ENCODE assay signal across 28 mouse cellular contexts in genomic region chr5:121326079-121326805, GRCm38 (mm10). TPM values are rescaled to one million over a fixed set of nuclear protein-coding genes. Genes with fewer than 3 reads are reported as not detected.
DNase-seq lines count a peak whose midpoint lies in the region; ATAC-seq and TF ChIP-seq lines count a peak whose summit lies in the region.
"Had no signal": no experiment of that assay in that cellular context is flagged by ENCODE, and none has a peak within 500 bp of the region (broad histone marks: within the 10 kb centered on the region; RNA-seq: fewer than 3 reads in every experiment).

No protein-coding gene starts in this region.

- no peaks in the 10 kb centered on the region for H3K27me3 ChIP-seq in neural tube, embryonic 11.5 days (ENCODE audit: control insufficient read depth, insufficient read depth, low read length)
- H3K27me3 ChIP-seq: CH12.LX; embryonic facial prominence, embryonic 12.5 days; heart, embryonic 13.5 days; limb, embryonic 15.5 days; liver, embryonic 13.5 days; neural tube, embryonic 12.5 days had no signal

- peak; percentile 44 for DNase-seq in embryo, embryonic 10 days (ENCODE audit: low spot score)
- DNase-seq in embryo, embryonic 9.5 days (ENCODE audit: extremely low spot score) = no peak
- DNase-seq in neural tube, embryonic 11.5 days (ENCODE audit: low spot score) = peak; percentile 27
- DNase-seq in neural tube, embryonic 10.5 days (ENCODE audit: extremely low spot score, low spot score) = no peak
- peak; percentile 9 for DNase-seq in embryo, embryonic 11 days
- no peak for DNase-seq in layer of hippocampus, adult 2 months (ENCODE audit: low spot score in 2 of 2)
- no peak for DNase-seq in cerebellum, adult 18-20 months
- no peak for DNase-seq in thymus, postnatal 25 days
- DNase-seq: adrenal gland, postnatal 25 days; cerebellum, adult 9-11 months; heart, postnatal 10 days; kidney, adult 9 months; kidney, postnatal 10 days; layer of hippocampus, adult 9-11 months; liver, embryonic 13.5 days; lung, adult 18-20 months; lung, postnatal 4 days; midbrain, embryonic 14.5 days had no signal

- H3K9me3 ChIP-seq in neural tube, embryonic 11.5 days (ENCODE audit: control insufficient read depth, low read length) = no peaks in the 10 kb centered on the region
- H3K9me3 ChIP-seq: embryonic facial prominence, embryonic 12.5 days; G1E; heart, embryonic 13.5 days; limb, embryonic 10.5 days; limb, embryonic 15.5 days; liver, embryonic 13.5 days; neural tube, embryonic 12.5 days had no signal

- H3K36me3 ChIP-seq in neural tube, embryonic 11.5 days (ENCODE audit: control insufficient read depth, insufficient read depth, low read length) = peaks cover 15% of the 10 kb centered on the region

- H3K4me3 ChIP-seq in neural tube, embryonic 11.5 days (ENCODE audit: low read depth, low read length) = no peak overlapping the region
- no peak overlapping the region for H3K4me3 ChIP-seq in layer of hippocampus, adult 2 months
- H3K4me3 ChIP-seq: embryonic facial prominence, embryonic 12.5 days; heart, embryonic 13.5 days; limb, embryonic 10.5 days; limb, embryonic 15.5 days; liver, embryonic 13.5 days; neural tube, embryonic 12.5 days had no signal

- WGBS in neural tube, embryonic 11.5 days = 60% methylated on average over 14 of the region's 14 CpGs

- H3K9ac ChIP-seq in neural tube, embryonic 11.5 days (ENCODE audit: low read length) = no peak overlapping the region
- H3K9ac ChIP-seq: embryonic facial prominence, embryonic 12.5 days; heart, embryonic 13.5 days; hindbrain, embryonic 14.5 days; limb, embryonic 15.5 days; liver, embryonic 13.5 days; neural tube, embryonic 12.5 days had no signal

- peaks cover 3% of the 10 kb centered on the region; the same call in 1 of the 2 replicates for H3K4me1 ChIP-seq in neural tube, embryonic 11.5 days (ENCODE audit: control insufficient read depth, insufficient read depth, low read length)
- H3K4me1 ChIP-seq: embryonic facial prominence, embryonic 12.5 days; heart, embryonic 13.5 days; limb, embryonic 10.5 days; limb, embryonic 15.5 days; neural tube, embryonic 12.5 days had no signal

- ATAC-seq in neural tube, embryonic 11.5 days (ENCODE audit: insufficient read depth, low FRiP score, low TSS enrichment) = no peak
- ATAC-seq: intestine, postnatal 0 days; lung, postnatal 0 days had no signal

- TF ChIP-seq CTCF in layer of hippocampus, adult 2 months (conservative IDR thresholded peaks at IDR 0.05) = no peak

- peak overlapping the region; percentile 27; the same call in 1 of the 2 replicates for H3K27ac ChIP-seq in neural tube, embryonic 11.5 days (ENCODE audit: low read depth, low read length)
- H3K27ac ChIP-seq in layer of hippocampus, adult 2 months = no peak overlapping the region; the same call in 1 of the 2 replicates
- H3K27ac ChIP-seq: embryonic facial prominence, embryonic 12.5 days; heart, embryonic 13.5 days; hindbrain, embryonic 14.5 days; limb, embryonic 10.5 days; limb, embryonic 15.5 days; liver, embryonic 13.5 days; neural tube, embryonic 12.5 days had no signal

- no peak overlapping the region for H3K4me2 ChIP-seq in neural tube, embryonic 11.5 days (ENCODE audit: low read depth)
- H3K4me2 ChIP-seq: embryonic facial prominence, embryonic 12.5 days; heart, embryonic 13.5 days; hindbrain, embryonic 14.5 days; limb, embryonic 15.5 days; liver, embryonic 13.5 days; neural tube, embryonic 12.5 days had no signal

RNA-seq across cellular contexts. Expression of gene Trafd1, which starts 59.2 kb away (rescaled TPM):
- polyA plus RNA-seq in neural tube, embryonic 11.5 days (2014; fragmentation: Nextera tagmentation; extraction: Ambion mirVana) = 86.9 and 94.6 TPM in 2 replicates
- 10 to 100 TPM; 79.8 to 82.8 TPM for total RNA-seq in layer of hippocampus, adult 2 months (2021)

Comparison
In these comparisons a context has a peak if more than half of its experiments do, and no peak if none do; other contexts are left out.
1. DNase-seq: peak in embryo, embryonic 10 days (single experiment), neural tube, embryonic 11.5 days (single experiment) and embryo, embryonic 11 days (single experiment); none in embryo, embryonic 9.5 days (single experiment), neural tube, embryonic 10.5 days (single experiment), layer of hippocampus, adult 2 months (0 of 2), cerebellum, adult 18-20 months (0 of 2) and thymus, postnatal 25 days (single experiment).